Mouse (Mus musculus): ENCODE measurements around the gene Dck. TPM values are rescaled to one million over a fixed set of nuclear protein-coding genes. Genes with fewer than 3 reads are reported as not detected.
A peak's percentile ranks its signal among the peaks of the same experiment; 100 is the strongest.
"Not testable (repeated sequence)": the region's sequence is repeated elsewhere in the genome, so short reads cannot be mapped to it uniquely, and the experiment has no call there.

The Dck gene
- polyA plus RNA-seq (2016; fragmentation: Nextera tagmentation; extraction: Ambion mirVana): 70.1 and 72.6 TPM in 2 replicates

DNA sequence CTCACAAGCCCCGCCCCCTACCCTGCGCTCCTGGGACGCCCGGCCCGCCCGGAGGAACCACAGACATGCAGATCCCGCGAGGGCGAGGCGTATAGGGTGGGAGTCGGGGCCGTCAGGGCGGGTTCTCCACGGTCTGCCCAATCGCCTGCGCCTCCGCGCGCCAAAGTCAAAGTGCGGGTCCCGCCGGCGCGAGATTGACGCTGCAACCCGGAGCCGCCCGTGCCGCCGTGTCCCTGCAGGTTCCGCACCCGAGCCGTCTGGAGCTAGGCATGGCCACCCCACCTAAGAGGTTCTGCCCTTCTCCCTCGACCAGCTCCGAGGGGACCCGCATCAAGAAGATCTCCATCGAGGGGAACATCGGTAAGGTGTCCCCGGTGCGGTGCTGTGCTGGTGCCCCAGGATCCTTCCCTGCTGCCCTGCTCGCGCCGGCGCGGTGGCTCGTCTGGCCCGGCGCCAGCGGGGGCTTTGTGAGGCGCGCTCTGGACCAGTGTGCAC lies at the start of gene Dck:
Dck (plus strand) TSS at position 10 of the 495 bp plus-strand sequence.
- WGBS: under 1% methylated on average over 51 of the region's 51 CpGs
- H3K27ac ChIP-seq: peak within 1 kb of the TSS; percentile 94
- ATAC-seq (ENCODE audit: insufficient number of reproducible peaks, insufficient read depth, low FRiP score, low TSS enrichment, low read depth): peak; percentile 100
- H3K36me3 ChIP-seq: peaks cover 15% of the 10 kb centered on the region
- peak within 1 kb of the TSS; percentile 51 for H3K4me2 ChIP-seq
- no peaks in the 10 kb centered on the region for H3K27me3 ChIP-seq
- no peaks in the 10 kb centered on the region for H3K9me3 ChIP-seq
- peak within 1 kb of the TSS; percentile 72 for H3K4me3 ChIP-seq (replicated peaks)
- peak within 1 kb of the TSS; percentile 83 for H3K9ac ChIP-seq (replicated peaks)
- peaks cover 14% of the 10 kb centered on the region for H3K4me1 ChIP-seq (replicated peaks)

DNA sequence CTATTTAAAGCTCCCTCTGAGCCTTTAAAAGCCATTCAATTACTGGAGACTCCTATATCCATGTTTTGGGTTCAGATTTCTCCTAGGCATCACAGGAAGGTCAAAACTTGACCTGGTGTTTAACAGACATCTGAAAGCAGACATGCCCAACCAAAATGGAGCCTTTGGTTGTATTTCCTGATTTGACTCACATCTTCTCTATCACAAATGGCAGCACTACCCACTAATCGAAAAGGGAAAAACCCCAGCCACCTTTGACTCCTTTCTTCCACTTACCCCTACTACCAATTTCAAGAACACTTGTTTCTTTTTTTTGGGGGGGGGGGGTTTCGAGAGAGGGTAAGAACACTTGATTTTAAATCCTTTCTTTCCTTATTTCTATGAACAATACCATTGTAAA lies 47.8 kb upstream of the Dck start:
- H3K9me3 ChIP-seq: no peaks in the 10 kb centered on the region
- no peak for ATAC-seq (ENCODE audit: insufficient number of reproducible peaks, insufficient read depth, low FRiP score, low TSS enrichment, low read depth)
- H3K4me3 ChIP-seq (replicated peaks): no peak overlapping the region
- WGBS: 81% methylated on average over 2 of the region's 2 CpGs
- peaks cover 13% of the 10 kb centered on the region for H3K4me1 ChIP-seq (replicated peaks)
- no peaks in the 10 kb centered on the region for H3K27me3 ChIP-seq
- H3K27ac ChIP-seq: no peak overlapping the region
- H3K4me2 ChIP-seq: no peak overlapping the region
- H3K9ac ChIP-seq (replicated peaks): no peak overlapping the region
- no peaks in the 10 kb centered on the region for H3K36me3 ChIP-seq

DNA sequence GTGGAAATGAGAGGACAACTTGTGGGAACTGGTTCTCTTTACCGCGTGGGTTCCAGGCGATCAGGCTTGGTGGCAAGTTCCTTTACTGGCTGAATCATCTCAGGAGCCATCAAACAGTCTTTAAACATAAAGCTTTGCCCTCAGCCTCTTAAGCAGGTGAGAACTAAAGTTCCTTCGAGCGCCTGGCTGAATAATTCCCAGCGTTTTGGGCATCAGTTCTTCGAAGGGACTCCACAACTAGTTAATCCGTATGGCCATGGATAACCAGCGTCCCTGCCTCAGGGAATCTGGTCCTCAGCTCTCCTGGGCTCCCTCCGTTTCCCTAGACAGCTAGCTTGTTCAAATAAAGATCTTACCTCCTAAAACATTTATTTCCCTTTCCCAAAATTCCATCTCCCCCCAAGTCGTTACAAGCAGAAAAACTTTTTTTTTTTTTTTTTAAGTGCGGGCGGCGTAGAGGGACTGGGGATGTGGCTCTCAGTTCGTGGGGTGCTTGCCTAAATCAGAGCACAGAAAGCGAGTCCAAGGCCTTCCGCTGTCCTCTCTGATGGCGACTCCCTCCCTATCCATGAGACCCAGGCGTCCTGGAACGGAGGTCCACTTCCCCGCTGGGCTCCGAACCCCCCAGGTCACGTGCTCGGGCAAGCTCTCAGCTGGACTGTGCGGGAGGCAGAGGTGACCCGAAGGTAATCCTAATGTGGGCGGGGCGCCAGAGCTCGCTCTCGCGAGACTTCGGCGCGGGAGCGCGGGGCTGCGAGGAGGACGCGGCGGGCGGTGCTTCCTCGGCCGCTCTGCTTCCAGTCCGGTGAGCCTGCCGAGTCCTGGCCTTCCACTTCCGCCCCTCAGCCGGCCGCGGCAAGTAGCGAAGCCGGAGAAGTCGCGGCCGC lies 44.4 kb upstream of the Dck start, which contains the start of gene Mob1b:
Mob1b (plus strand) TSS at position 740 of the 887 bp plus-strand sequence.
- H3K4me3 ChIP-seq (replicated peaks): peak within 1 kb of the TSS; percentile 99
- peak; percentile 93 for ATAC-seq (ENCODE audit: insufficient number of reproducible peaks, insufficient read depth, low FRiP score, low TSS enrichment, low read depth)
- peak within 1 kb of the TSS; percentile 94 for H3K27ac ChIP-seq
- peaks cover 23% of the 10 kb centered on the region for H3K4me1 ChIP-seq (replicated peaks)
- H3K27me3 ChIP-seq: no peaks in the 10 kb centered on the region
- peak within 1 kb of the TSS; percentile 95 for H3K9ac ChIP-seq (replicated peaks)
- no peaks in the 10 kb centered on the region for H3K36me3 ChIP-seq
- no peaks in the 10 kb centered on the region for H3K9me3 ChIP-seq
- under 1% methylated on average over 53 of the region's 54 CpGs for WGBS
- H3K4me2 ChIP-seq: peak within 1 kb of the TSS; percentile 98

DNA sequence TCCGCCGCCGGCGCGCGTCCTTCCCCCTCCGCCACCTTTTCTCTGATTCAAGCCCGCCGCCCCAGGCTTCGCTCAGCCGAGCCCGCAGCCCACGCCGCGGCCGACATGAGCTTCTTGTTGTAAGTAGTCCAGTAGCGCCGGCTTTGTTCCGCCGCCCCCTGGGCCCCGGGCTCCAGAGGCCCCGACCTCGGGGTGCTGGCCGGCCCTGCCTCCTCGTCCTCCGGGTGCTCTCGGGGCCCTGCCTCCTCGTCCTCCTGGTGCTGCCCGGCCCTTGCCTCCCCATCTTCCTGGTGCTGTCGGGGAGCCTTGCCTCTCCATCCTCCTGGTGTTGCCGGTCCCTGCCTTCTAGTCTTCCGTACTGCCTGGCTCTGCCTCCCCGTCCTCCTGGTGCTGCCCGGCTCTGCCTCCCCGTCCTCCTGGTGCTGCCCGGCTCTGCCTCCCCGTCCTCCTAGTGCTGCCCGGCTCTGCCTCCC lies 43.8 kb upstream of the Dck start:
- Histone ChIP-seq H3K27me3 (no peaks in the 10 kb centered on the region), H3K4me2 (peak overlapping the region; percentile 98), H3K4me3 (replicated peaks) (peak overlapping the region; percentile 99), H3K27ac (peak overlapping the region; percentile 94), H3K4me1 (replicated peaks) (peaks cover 23% of the 10 kb centered on the region), H3K9ac (replicated peaks) (peak overlapping the region; percentile 95), H3K36me3 (no peaks in the 10 kb centered on the region), H3K9me3 (no peaks in the 10 kb centered on the region)
- WGBS: 1% methylated on average over 33 of the region's 38 CpGs
- peak; percentile 63 for ATAC-seq (ENCODE audit: insufficient number of reproducible peaks, insufficient read depth, low FRiP score, low TSS enrichment, low read depth)

DNA sequence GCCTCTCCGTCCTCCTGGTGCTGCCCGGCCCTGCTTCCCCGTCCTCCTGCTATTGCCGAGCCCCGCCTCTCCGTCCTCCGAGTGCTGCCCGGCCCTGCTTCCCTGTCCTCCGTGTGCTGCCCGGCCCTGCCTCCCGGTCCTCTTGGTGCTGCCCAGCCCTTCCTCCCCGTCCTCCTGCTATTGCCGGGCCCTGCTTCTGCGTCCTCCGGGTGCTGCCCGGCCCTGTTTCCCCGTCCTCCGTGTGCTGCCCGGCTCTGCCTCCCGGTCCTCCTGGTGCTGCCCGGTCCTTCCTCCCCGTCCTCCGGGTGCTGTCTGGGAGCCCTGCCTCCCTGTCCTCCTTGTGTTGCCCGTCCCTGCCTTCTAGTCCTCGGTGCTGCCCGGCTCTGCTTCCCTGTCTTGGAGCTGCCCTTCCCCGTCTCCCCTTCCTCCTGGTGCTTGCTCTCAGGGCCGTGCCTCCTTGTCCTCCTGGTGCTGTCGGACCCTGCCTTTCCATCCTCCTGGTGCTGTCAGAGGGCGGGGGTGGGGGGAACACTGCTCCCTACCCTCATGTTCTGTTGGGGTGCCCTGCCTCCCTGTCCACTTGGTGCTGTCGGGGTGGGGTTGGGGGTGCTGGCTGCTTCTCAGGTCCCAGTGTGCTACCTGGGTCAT lies 43.1 kb upstream of the Dck start:
- H3K27me3 ChIP-seq: no peaks in the 10 kb centered on the region
- no peak overlapping the region for H3K27ac ChIP-seq
- H3K9ac ChIP-seq (replicated peaks): peak overlapping the region; percentile 95
- H3K4me2 ChIP-seq: peak overlapping the region; percentile 98
- peak overlapping the region; percentile 99 for H3K4me3 ChIP-seq (replicated peaks)
- H3K36me3 ChIP-seq: no peaks in the 10 kb centered on the region
- 2% methylated on average over 31 of the region's 31 CpGs for WGBS
- peaks cover 23% of the 10 kb centered on the region for H3K4me1 ChIP-seq (replicated peaks)
- no peaks in the 10 kb centered on the region for H3K9me3 ChIP-seq
- 0 out of 2 replicates have a peak, but pooled peaks have one; percentile 22 for ATAC-seq (ENCODE audit: insufficient number of reproducible peaks, insufficient read depth, low FRiP score, low TSS enrichment, low read depth)

DNA sequence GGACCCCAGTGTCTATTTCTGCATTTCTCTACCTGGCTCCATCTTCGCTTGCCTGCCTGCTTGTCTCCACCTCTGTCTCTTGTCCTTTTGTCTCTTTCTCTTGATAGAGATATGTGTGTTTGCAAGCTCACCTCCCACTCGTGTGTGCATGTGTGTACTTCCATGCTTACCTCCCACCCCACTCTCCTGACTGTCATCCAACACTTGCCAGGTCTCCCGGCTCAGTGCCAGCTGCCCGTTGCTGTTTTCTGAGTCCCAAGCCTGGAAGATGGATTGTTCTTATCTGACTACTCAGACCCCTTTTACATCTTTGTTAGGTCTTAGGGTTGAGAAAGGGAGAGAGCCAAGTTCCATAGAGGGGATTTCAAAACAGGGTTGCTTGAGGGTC lies 42.6 kb upstream of the Dck start:
- Histone ChIP-seq H3K27ac (no peak overlapping the region), H3K27me3 (no peaks in the 10 kb centered on the region), H3K36me3 (no peaks in the 10 kb centered on the region), H3K9me3 (no peaks in the 10 kb centered on the region), H3K4me2 (peak overlapping the region; percentile 98), H3K9ac (replicated peaks) (peak overlapping the region; percentile 95), H3K4me1 (replicated peaks) (peaks cover 23% of the 10 kb centered on the region), H3K4me3 (replicated peaks) (peak overlapping the region; percentile 99)
- ATAC-seq (ENCODE audit: insufficient number of reproducible peaks, insufficient read depth, low FRiP score, low TSS enrichment, low read depth): no peak
- WGBS: 29% methylated on average over 4 of the region's 4 CpGs

DNA sequence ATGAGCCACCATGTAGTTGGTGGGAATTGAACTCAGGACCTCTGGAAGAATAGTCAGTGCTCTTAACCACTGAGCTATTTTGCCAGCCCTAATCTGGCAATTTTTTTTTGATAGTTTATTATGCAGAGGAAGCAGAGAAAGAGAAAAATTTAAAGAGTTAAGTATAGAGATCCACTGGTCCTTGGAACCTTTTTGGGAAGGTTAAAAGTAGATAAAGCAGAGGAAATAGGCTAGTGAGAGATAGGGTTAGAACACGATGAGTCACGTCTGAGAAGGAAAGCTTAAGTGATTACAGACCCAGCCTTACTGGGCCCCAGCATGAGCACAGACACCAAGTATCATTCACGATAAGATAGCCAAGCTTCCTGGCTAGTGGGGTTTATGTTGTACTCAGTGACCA lies 40.8 kb upstream of the Dck start:
- Histone ChIP-seq H3K27ac (no peak overlapping the region), H3K4me3 (replicated peaks) (no peak overlapping the region), H3K27me3 (no peaks in the 10 kb centered on the region), H3K4me2 (no peak overlapping the region), H3K9ac (replicated peaks) (no peak overlapping the region), H3K4me1 (replicated peaks) (peaks cover 23% of the 10 kb centered on the region), H3K36me3 (no peaks in the 10 kb centered on the region), H3K9me3 (no peaks in the 10 kb centered on the region)
- WGBS: 74% methylated on average over 3 of the region's 3 CpGs
- no peak for ATAC-seq (ENCODE audit: insufficient number of reproducible peaks, insufficient read depth, low FRiP score, low TSS enrichment, low read depth)

DNA sequence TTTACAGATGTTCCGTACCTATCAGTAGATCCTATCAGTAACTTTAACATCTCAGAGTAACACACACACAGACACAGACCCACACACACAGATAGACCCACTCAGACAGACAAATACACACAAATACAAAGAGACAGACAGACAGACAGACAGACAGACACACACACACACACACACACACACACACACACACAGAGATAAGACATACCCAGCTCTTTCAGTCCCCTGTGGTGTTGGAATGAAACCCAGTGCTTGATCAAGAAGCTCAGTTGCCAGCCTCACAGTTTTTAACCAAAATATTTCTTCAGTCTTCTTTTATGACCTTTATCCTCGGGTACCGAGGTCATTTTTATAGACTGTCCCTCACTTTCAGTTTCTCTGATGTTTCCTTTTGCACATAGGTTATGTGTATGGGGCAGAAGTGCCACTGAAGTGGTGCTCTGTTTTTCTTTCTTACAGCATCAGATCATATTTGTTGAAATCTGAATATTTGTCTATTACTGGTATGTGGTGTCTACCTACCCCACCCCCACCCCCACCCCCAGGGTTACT lies 37.1 kb upstream of the Dck start:
- WGBS: 74% methylated on average over 3 of the region's 3 CpGs

DNA sequence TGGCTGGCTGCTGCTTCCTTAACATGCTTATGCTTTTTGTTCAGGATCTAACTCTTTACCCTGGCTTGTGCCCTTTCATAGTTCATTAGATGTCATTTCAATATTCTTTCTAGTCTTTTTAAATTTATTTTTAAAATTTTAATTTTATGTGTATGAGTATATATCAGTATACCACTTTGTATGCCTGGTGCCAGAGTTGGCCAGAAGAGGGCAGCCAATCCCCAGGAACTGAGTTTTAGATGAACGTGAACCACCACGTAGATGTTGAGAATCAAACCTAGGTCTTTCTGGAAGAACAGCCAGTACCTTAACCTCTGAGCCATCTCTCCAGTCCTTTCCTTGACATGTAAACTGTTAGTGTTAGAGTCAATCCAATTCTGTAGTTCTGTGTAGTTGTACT lies 30.0 kb upstream of the Dck start:
- Histone ChIP-seq H3K27ac (no peak overlapping the region), H3K27me3 (no peaks in the 10 kb centered on the region), H3K9me3 (no peaks in the 10 kb centered on the region), H3K4me3 (replicated peaks) (no peak overlapping the region), H3K9ac (replicated peaks) (no peak overlapping the region), H3K36me3 (no peaks in the 10 kb centered on the region), H3K4me2 (no peak overlapping the region), H3K4me1 (replicated peaks) (no peaks in the 10 kb centered on the region)
- 97% methylated on average over 2 of the region's 2 CpGs for WGBS
- no peak for ATAC-seq (ENCODE audit: insufficient number of reproducible peaks, insufficient read depth, low FRiP score, low TSS enrichment, low read depth)

More for the DNA sequence above, 37.1 kb upstream of the Dck start:
- Histone ChIP-seq H3K4me1 (replicated peaks) (peaks cover 7% of the 10 kb centered on the region), H3K9ac (replicated peaks) (no peak overlapping the region), H3K36me3 (no peaks in the 10 kb centered on the region), H3K4me3 (replicated peaks) (no peak overlapping the region), H3K27me3 (no peaks in the 10 kb centered on the region), H3K27ac (no peak overlapping the region), H3K4me2 (no peak overlapping the region), H3K9me3 (no peaks in the 10 kb centered on the region)
- no peak for ATAC-seq (ENCODE audit: insufficient number of reproducible peaks, insufficient read depth, low FRiP score, low TSS enrichment, low read depth)

DNA sequence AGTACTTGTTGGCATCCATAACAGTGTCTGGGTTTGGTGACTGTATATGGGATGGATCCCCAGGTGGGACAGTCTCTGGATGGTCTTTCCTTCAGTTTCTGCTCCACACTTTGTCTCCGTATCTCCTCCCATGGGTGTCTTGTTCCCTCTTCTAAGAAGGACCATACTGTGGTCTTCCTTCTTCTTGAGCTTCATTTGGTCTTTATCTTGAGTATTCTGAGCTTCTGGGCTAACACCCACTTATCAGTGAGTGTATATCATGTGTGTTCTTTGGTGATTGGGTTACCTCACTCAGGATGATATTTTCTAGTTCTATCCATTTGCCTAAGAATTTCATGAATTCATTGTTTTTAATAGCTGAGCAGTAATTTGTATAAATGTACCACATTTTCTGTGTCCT lies 23.7 kb upstream of the Dck start:
- H3K36me3 ChIP-seq: peaks cover 14% of the 10 kb centered on the region
- WGBS: 100% methylated on average over 1 of the region's 1 CpGs

DNA sequence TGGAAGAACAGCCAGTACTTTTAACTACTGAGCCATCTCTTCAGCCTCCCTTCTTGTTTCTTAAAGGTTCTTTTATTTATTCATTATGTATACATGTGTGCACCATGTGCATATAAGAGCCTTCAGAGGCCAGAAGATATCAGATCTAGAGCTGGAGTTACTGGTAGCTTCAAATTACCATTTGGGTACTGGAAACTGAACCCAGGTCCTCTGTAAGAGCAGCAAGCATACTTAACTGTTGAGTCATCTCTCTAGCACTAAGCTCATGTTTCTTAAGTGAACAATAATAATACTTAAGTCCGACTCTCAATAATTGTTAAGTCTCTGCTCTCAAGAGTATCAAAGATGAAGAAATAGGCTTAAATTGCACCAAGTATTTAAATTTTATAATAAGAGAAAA lies 17.0 kb upstream of the Dck start:
- H3K36me3 ChIP-seq: peaks cover 23% of the 10 kb centered on the region
- no peak overlapping the region for H3K4me3 ChIP-seq (replicated peaks)
- H3K4me1 ChIP-seq (replicated peaks): no peaks in the 10 kb centered on the region
- 81% methylated on average over 1 of the region's 1 CpGs for WGBS
- no peaks in the 10 kb centered on the region for H3K9me3 ChIP-seq
- H3K27me3 ChIP-seq: no peaks in the 10 kb centered on the region
- H3K9ac ChIP-seq (replicated peaks): no peak overlapping the region
- no peak for ATAC-seq (ENCODE audit: insufficient number of reproducible peaks, insufficient read depth, low FRiP score, low TSS enrichment, low read depth)
- H3K4me2 ChIP-seq: no peak overlapping the region
- H3K27ac ChIP-seq: no peak overlapping the region

More for the DNA sequence above, 23.7 kb upstream of the Dck start:
- not testable (repeated sequence) for H3K9ac ChIP-seq (replicated peaks); ATAC-seq (ENCODE audit: insufficient number of reproducible peaks, insufficient read depth, low FRiP score, low TSS enrichment, low read depth); H3K4me3 ChIP-seq (replicated peaks); H3K4me2 ChIP-seq; H3K9me3 ChIP-seq; H3K27ac ChIP-seq; H3K27me3 ChIP-seq; H3K4me1 ChIP-seq (replicated peaks)

Measured in limb, embryonic 12.5 days (tissue).